Mouse (Mus musculus): ENCODE measurements around the gene Glis3. TPM values are rescaled to one million over a fixed set of nuclear protein-coding genes. Genes with fewer than 3 reads are reported as not detected.

Gene Glis3
- 1.4 and 1.6 TPM in 2 replicates for polyA plus RNA-seq (2012; rRNA removed)

GRCm38 (mm10) chr19:28679776-28680391, at the start of gene Glis3:
TSS of gene Glis3 (minus strand) at chr19:28680077.

Other genes starting within 250 kb of the Glis3 start
- 42.1 and 45.5 TPM in 2 replicates for gene Slc1a1, start 155.0 kb upstream of the Glis3 start, polyA plus RNA-seq (2012; rRNA removed)

Data from central nervous system, embryonic 18 days (tissue).